Mouse (Mus musculus) cerebellum, adult 2 months (tissue): Measurements from ENCODE around the gene Lyrm9.

Experiments
- CTCF ChIP-seq: fragments of 200-500 bp; IDR thresholded peaks from 2 replicates; pipeline ENCODE4 v1.5.1; 2011; ENCODE audit warnings: low read depth, mild to moderate bottlenecking, control low read depth, low read length, moderate library complexity, borderline replicate concordance; ENCODE audit not compliant: insufficient read depth
- POLR2A ChIP-seq: fragments of 200-500 bp; IDR thresholded peaks from 2 replicates; pipeline ENCODE4 v1.6.1; 2011; ENCODE audit warnings: low read length, control low read depth, borderline replicate concordance; ENCODE audit not compliant: insufficient read depth

DNA sequence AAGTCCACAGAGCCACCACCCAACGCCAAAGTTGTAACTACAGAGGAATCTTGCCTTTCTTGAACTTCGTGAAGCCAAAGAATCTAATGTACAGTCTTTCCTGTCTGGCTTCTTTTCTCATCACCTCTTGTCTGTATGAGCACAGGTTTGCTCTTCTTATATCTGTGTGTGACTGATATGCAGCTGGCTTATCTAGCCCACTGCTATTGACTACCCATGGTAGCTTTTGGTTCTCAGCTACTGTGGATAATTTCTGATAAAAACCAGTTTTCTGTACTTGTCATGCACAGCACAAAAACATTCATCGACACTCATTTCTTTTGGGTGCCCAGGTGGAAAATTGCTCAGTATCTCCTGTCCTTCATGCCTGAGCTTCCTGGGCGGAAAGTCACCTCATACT is 25.3 kb upstream of the Lyrm9 start:
- TF ChIP-seq POLR2A (no peak), CTCF (no peak)
